Mouse (Mus musculus) testis, adult 2 months (tissue): ENCODE results near the gene Slc25a5.

Source experiments
- CTCF ChIP-seq: fragments of 200-500 bp; IDR thresholded peaks from 2 replicates; pipeline ENCODE4 v1.5.1; 2012; ENCODE audit warnings: low read depth, mild to moderate bottlenecking, inconsistent platforms, low read length, moderate library complexity; ENCODE audit not compliant: control insufficient read depth, insufficient read depth, insufficient replicate concordance
- POLR2A ChIP-seq: fragments of 200-500 bp; IDR thresholded peaks from 2 replicates; pipeline ENCODE4 v1.6.1; 2012; ENCODE audit warnings: low read depth, mild to moderate bottlenecking, inconsistent platforms, low read length, moderate library complexity; ENCODE audit not compliant: control insufficient read depth

DNA sequence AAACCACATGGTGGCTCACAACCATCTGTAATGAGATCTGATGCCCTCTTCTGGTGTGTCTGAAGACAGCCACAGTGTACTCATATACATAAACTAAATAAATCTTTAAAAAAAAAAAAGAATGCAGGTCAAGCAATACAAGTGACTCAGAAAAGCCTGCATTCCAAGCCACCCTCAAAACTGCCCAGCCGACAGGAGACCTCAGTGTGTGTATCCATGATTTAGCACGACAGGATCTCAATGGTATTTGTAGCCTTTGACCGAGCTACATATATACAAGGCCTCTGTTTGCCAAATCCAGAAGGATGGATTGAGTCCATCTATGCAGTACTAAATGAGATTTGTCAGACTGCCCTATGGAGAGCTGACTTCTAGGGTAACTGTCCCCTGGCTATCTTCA is 42.9 kb upstream of the Slc25a5 start:
- TF ChIP-seq CTCF = no peak
- no peak for TF ChIP-seq POLR2A
